Mouse (Mus musculus) embryo, embryonic 10.5 days (tissue): ENCODE measurements at regions not wholly inside any gene's neighbourhood (a gene's known extent, or its start where the extent isn't known, plus 50 kb on each side); places are given as distances from the start of the nearest gene placed in this dataset.

Experiments
- DNase-seq: peaks from one replicate; pipeline ENCODE4 v3.0.0-alpha.2; 2015; ENCODE audit warnings: low spot score

- DNase-seq: no peak
These were observed 1322.4 kb upstream of the A1bg start for GRCm38 (mm10) chr15:62245237-62245636.

GRCm38 (mm10) chr15:62244819-62245218 is 1322.0 kb upstream of the A1bg start:
- no peak for DNase-seq

GRCm38 (mm10) chr15:62240031-62240430 is 1317.2 kb upstream of the A1bg start:
- no peak for DNase-seq

GRCm38 (mm10) chr15:62238503-62239045 is 1315.8 kb upstream of the A1bg start:
- DNase-seq: no peak

GRCm38 (mm10) chr15:62236056-62236455 is 1313.2 kb upstream of the A1bg start:
- no peak for DNase-seq

GRCm38 (mm10) chr15:62234182-62234760 is 1311.5 kb upstream of the A1bg start:
- no peak for DNase-seq

GRCm38 (mm10) chr15:62233154-62233553 is 1310.3 kb upstream of the A1bg start:
- DNase-seq: no peak

- no peak for DNase-seq
These were observed 1308.9 kb upstream of the A1bg start for GRCm38 (mm10) chr15:62231709-62232108.

- DNase-seq: no peak
These were observed 1308.0 kb upstream of the A1bg start for GRCm38 (mm10) chr15:62230773-62231172.

GRCm38 (mm10) chr15:62229491-62230283 is 1306.9 kb upstream of the A1bg start:
- no peak for DNase-seq

- DNase-seq: no peak
These were observed 1306.2 kb upstream of the A1bg start for GRCm38 (mm10) chr15:62229023-62229422.

GRCm38 (mm10) chr15:62224798-62225197 is 1302.0 kb upstream of the A1bg start:
- DNase-seq: no peak

- DNase-seq: no peak
These were observed 1301.4 kb upstream of the A1bg start for GRCm38 (mm10) chr15:62224191-62224590.

- DNase-seq: no peak
These were observed 1300.5 kb upstream of the A1bg start for GRCm38 (mm10) chr15:62223156-62223840.

GRCm38 (mm10) chr15:62222731-62223130 is 1299.9 kb upstream of the A1bg start:
- DNase-seq: no peak

- no peak for DNase-seq
These were observed 1299.4 kb upstream of the A1bg start for GRCm38 (mm10) chr15:62222201-62222600.

- DNase-seq: no peak
These were observed 1298.4 kb upstream of the A1bg start for GRCm38 (mm10) chr15:62221024-62221819.

- no peak for DNase-seq
These were observed 1297.8 kb upstream of the A1bg start for GRCm38 (mm10) chr15:62220620-62221019.

GRCm38 (mm10) chr15:62219934-62220540 is 1297.2 kb upstream of the A1bg start:
- DNase-seq: no peak

- no peak for DNase-seq
These were observed 1295.7 kb upstream of the A1bg start for GRCm38 (mm10) chr15:62218346-62219080.
